Mouse (Mus musculus) stomach, postnatal 0 days (tissue): ENCODE measurements at regions not wholly inside any gene's neighbourhood (a gene's known extent, or its start where the extent isn't known, plus 50 kb on each side); places are given as distances from the start of the nearest gene placed in this dataset.
A peak's percentile ranks its signal among the peaks of the same experiment; 100 is the strongest.

Source experiments
- ATAC-seq: fragments of 200-750 bp; cut with Nextera tagmentation; 2 replicates; pipeline ENCODE4 v1.8.0; 2017; ENCODE audit not compliant: low FRiP score, low TSS enrichment
- DNase-seq: peaks from one replicate; pipeline ENCODE4 v3.0.0-alpha.2; 2016; ENCODE audit warnings: low spot score
- H3K27ac ChIP-seq: fragments of 300-500 bp; sonication (generic); replicated peaks from 2 replicates; pipeline ENCODE4 v1.5.1; 2014; ENCODE audit warnings: mild to moderate bottlenecking, control low read depth
- H3K27me3 ChIP-seq: fragments of 300-500 bp; sonication (generic); 2 replicates; pipeline ENCODE4 v1.6.1; 2014; ENCODE audit warnings: low read length; ENCODE audit not compliant: control insufficient read depth, insufficient read depth
- H3K36me3 ChIP-seq: fragments of 300-500 bp; sonication (generic); 2 replicates; pipeline ENCODE4 v1.6.1; 2014; ENCODE audit warnings: low read length, mixed read lengths; ENCODE audit not compliant: control insufficient read depth, insufficient read depth
- H3K4me1 ChIP-seq: fragments of 300-500 bp; sonication (generic); replicated peaks from 2 replicates; pipeline ENCODE4 v1.6.1; 2014; ENCODE audit warnings: antibody characterized with exemption; ENCODE audit not compliant: control insufficient read depth, insufficient read depth
- H3K4me2 ChIP-seq: fragments of 300-500 bp; sonication (generic); replicated peaks from 2 replicates; pipeline ENCODE4 v1.6.1; 2014; ENCODE audit warnings: low read depth, mild to moderate bottlenecking, control low read depth, moderate library complexity
- H3K4me3 ChIP-seq: fragments of 300-500 bp; sonication (generic); 2 replicates; pipeline ENCODE4 v1.5.1; 2014; ENCODE audit warnings: low read depth, low read length, control low read depth
- H3K9ac ChIP-seq: fragments of 300-500 bp; sonication (generic); 2 replicates; pipeline ENCODE4 v1.6.1; 2014; ENCODE audit warnings: mild to moderate bottlenecking, low read length, control low read depth, mixed read lengths
- H3K9me3 ChIP-seq: fragments of 300-500 bp; sonication (generic); 2 replicates; pipeline ENCODE4 v1.6.1; 2016; ENCODE audit warnings: low read length; ENCODE audit not compliant: control insufficient read depth
- CTCF ChIP-seq: IDR thresholded peaks from 2 replicates; pipeline ENCODE4 v1.5.1; 2016; ENCODE audit warnings: antibody characterized with exemption, low read depth, mild to moderate bottlenecking, moderate library complexity
- EP300 ChIP-seq: optimal IDR thresholded peaks from 2 replicates; pipeline ENCODE3; 2016; ENCODE audit warnings: antibody characterized with exemption
- WGBS: fragments of 180-500 bp; shearing (Covaris S2); extraction: QIAGEN DNeasy Blood & Tissue Kit; methylation state at CpG from one replicate; pipeline ENCODE4 v1.1.7; 2014; 5-methylcytosine and 5-hydroxymethylcytosine counted together

- TF ChIP-seq EP300 (no peak), CTCF (no peak)
- no peak for DNase-seq
Observed at GRCm38 (mm10) chr4:55134339-55134738, 189.5 kb downstream of the Zfp462 start.

GRCm38 (mm10) chr4:55134791-55135190, 189.9 kb downstream of the Zfp462 start:
- Histone ChIP-seq H3K4me3 (no peak overlapping the region), H3K27me3 (no peaks in the 10 kb centered on the region), H3K27ac (no peak overlapping the region), H3K36me3 (no peaks in the 10 kb centered on the region), H3K4me2 (no peak overlapping the region), H3K9ac (no peak overlapping the region), H3K4me1 (no peaks in the 10 kb centered on the region), H3K9me3 (no peaks in the 10 kb centered on the region)
- no peak for DNase-seq
- TF ChIP-seq EP300 (no peak), CTCF (no peak)
- 56% methylated on average over 4 of the region's 4 CpGs for WGBS
- no peak for ATAC-seq

More at GRCm38 (mm10) chr4:55134339-55134738, 189.5 kb downstream of the Zfp462 start:
- Histone ChIP-seq H3K4me2 (no peak overlapping the region), H3K27ac (no peak overlapping the region), H3K9me3 (no peaks in the 10 kb centered on the region), H3K27me3 (no peaks in the 10 kb centered on the region), H3K4me3 (no peak overlapping the region), H3K4me1 (no peaks in the 10 kb centered on the region), H3K9ac (no peak overlapping the region), H3K36me3 (no peaks in the 10 kb centered on the region)
- ATAC-seq, result no peak
- 95% methylated on average over 4 of the region's 4 CpGs for WGBS

- no peak for ATAC-seq
- H3K27me3 ChIP-seq, result no peaks in the 10 kb centered on the region
- 28% methylated on average over 9 of the region's 9 CpGs for WGBS
Observed at GRCm38 (mm10) chr4:55136283-55136682, 191.4 kb downstream of the Zfp462 start.

GRCm38 (mm10) chr4:55137781-55138394, 193.0 kb downstream of the Zfp462 start:
- no peaks in the 10 kb centered on the region for H3K36me3 ChIP-seq
- H3K27me3 ChIP-seq, result no peaks in the 10 kb centered on the region
- no peak for DNase-seq
- H3K4me2 ChIP-seq, result no peak overlapping the region
- H3K4me3 ChIP-seq, result no peak overlapping the region
- WGBS, result 84% methylated on average over 2 of the region's 2 CpGs
- no peak for ATAC-seq
- H3K27ac ChIP-seq, result no peak overlapping the region
- no peaks in the 10 kb centered on the region for H3K9me3 ChIP-seq
- H3K4me1 ChIP-seq, result no peaks in the 10 kb centered on the region
- no peak overlapping the region for H3K9ac ChIP-seq
- no peak for TF ChIP-seq EP300
- peak; percentile 45 for TF ChIP-seq CTCF

More at GRCm38 (mm10) chr4:55136283-55136682, 191.4 kb downstream of the Zfp462 start:
- H3K4me2 ChIP-seq, result no peak overlapping the region
- no peaks in the 10 kb centered on the region for H3K4me1 ChIP-seq
- no peaks in the 10 kb centered on the region for H3K36me3 ChIP-seq
- H3K27ac ChIP-seq, result no peak overlapping the region
- DNase-seq, result no peak
- no peak overlapping the region for H3K9ac ChIP-seq
- TF ChIP-seq CTCF (no peak), EP300 (no peak)
- H3K4me3 ChIP-seq, result no peak overlapping the region
- no peaks in the 10 kb centered on the region for H3K9me3 ChIP-seq

GRCm38 (mm10) chr4:55141317-55141716, 196.5 kb downstream of the Zfp462 start:
- H3K4me2 ChIP-seq, result no peak overlapping the region
- DNase-seq (no peak), ATAC-seq (no peak)
- H3K27me3 ChIP-seq, result no peaks in the 10 kb centered on the region
- no peaks in the 10 kb centered on the region for H3K4me1 ChIP-seq
- no peak overlapping the region for H3K9ac ChIP-seq
- TF ChIP-seq CTCF (no peak), EP300 (no peak)
- H3K9me3 ChIP-seq, result no peaks in the 10 kb centered on the region
- H3K4me3 ChIP-seq, result no peak overlapping the region
- H3K27ac ChIP-seq, result no peak overlapping the region
- no peaks in the 10 kb centered on the region for H3K36me3 ChIP-seq

- no peak overlapping the region for H3K27ac ChIP-seq
- no peak overlapping the region for H3K4me2 ChIP-seq
- no peak overlapping the region for H3K4me3 ChIP-seq
- 74% methylated on average over 8 of the region's 8 CpGs for WGBS
- H3K4me1 ChIP-seq, result no peaks in the 10 kb centered on the region
- ATAC-seq (no peak), DNase-seq (no peak)
- H3K27me3 ChIP-seq, result no peaks in the 10 kb centered on the region
- no peaks in the 10 kb centered on the region for H3K36me3 ChIP-seq
- no peaks in the 10 kb centered on the region for H3K9me3 ChIP-seq
- no peak overlapping the region for H3K9ac ChIP-seq
- TF ChIP-seq EP300 (no peak), CTCF (no peak)
Observed at GRCm38 (mm10) chr4:55141923-55142732, 197.3 kb downstream of the Zfp462 start.
